Mouse (Mus musculus) common myeloid progenitor, adult 5-6 weeks (primary cell): Measurements from ENCODE around the gene Tbrg4. TPM values are rescaled to one million over a fixed set of nuclear protein-coding genes. Genes with fewer than 3 reads are reported as not detected.

Experiments
- ATAC-seq: replicated peaks from 2 replicates; pipeline ENCODE4 v1.8.0; 2016; ENCODE audit warnings: low read depth, mild to moderate bottlenecking, moderate TSS enrichment, inconsistent platforms; ENCODE audit not compliant: poor library complexity, severe bottlenecking
- total RNA-seq: library from RNA; stranded (forward); fragments of 200-1000, 187-1606 nt; gene quantifications from 2 replicates; pipeline ENCODE4 v1.2.3, GENCODE M21; 2017

The Tbrg4 gene
- total RNA-seq = 33.6 and 73.2 TPM in 2 replicates

- peak; percentile 75 for ATAC-seq
Observed at GRCm38 (mm10) chr11:6625478-6626387, at the start of gene Tbrg4. Gene Tbrg4, minus strand, starts transcription at chr11:6626067.

- no peak for ATAC-seq
Observed at GRCm38 (mm10) chr11:6675402-6675801, 49.5 kb upstream of the Tbrg4 start.

DNA sequence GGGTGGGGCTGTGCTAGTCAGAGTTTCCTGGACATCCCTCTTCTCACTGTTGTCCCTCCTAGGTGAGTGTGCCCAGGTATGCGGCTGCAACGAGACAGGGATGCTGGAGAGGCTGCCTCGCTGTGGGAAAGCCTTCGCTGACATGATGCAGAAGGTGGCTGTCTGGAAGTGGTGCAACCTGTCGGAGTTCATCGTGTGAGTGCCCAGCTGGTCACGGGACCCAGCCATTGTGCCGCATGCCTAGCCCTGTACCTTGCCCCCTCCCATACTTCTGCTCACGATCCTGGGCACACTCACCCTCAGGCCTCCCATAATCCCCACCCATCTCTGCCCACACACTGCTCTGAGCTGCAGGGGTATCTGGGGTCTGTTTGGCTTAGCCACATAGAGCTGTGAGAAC, 48.8 kb upstream of the Tbrg4 start:
- ATAC-seq = no peak

GRCm38 (mm10) chr11:6670826-6671225, 45.0 kb upstream of the Tbrg4 start:
- no peak for ATAC-seq

DNA sequence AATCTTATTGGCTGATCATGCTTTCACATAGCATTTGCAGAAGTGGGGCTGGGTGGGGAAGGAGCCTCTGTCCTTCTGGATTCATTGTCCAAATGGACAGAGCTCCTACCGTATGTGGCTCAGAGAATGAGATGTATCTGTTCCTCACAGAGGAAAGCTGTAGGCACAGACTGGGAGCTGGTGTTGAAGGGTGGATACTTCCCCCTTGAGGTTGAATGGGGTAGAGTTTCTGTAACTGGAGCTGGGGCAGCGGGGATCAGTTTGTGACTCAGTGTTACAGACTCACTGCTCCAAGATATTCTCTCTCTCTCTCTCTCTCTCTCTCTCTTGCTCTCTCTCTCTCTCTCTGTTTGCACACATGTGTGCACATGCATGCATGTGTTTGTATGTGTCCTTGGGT, 44.2 kb upstream of the Tbrg4 start:
- peak; percentile 57; the same call in 1 of the 2 replicates for ATAC-seq

DNA sequence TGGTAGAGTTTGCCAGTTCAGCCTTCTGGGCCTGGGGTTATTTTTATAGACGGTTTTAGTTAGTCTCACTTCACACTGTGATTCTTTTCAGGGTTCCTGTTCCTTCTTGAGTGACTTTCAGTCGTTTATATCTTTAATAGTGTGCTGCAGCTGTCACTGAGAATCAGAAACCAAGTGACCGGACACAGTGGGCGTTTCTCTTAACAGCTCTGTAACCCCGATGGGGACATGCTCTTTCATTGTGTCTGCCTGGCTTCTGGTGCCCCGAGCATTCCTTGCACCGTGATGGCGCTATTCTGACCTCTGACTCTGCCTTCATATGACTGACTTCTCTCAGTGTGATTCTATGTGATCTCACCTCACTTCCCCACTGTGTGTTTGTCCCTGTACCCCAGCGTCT, 43.2 kb upstream of the Tbrg4 start:
- no peak for ATAC-seq

DNA sequence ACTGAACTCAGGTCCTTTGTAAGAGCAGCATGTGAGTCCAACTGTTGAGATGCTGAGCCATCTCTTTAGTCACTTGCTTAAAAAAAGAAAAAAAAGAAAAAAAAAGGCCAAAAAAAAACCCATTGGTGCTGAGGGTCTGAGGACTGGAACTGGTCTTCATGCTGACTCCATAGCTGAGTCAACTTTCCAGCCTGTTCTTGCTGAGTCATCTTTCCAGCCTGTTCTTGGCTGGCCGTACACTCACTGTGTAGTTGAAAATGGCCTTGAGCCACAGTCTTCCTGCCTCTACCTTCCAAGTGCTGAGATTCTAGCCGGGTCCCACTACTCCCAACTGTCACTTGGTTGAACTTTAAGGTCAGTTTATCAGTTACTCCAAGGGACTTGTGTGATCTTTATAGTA, 40.8 kb upstream of the Tbrg4 start:
- no peak for ATAC-seq

DNA sequence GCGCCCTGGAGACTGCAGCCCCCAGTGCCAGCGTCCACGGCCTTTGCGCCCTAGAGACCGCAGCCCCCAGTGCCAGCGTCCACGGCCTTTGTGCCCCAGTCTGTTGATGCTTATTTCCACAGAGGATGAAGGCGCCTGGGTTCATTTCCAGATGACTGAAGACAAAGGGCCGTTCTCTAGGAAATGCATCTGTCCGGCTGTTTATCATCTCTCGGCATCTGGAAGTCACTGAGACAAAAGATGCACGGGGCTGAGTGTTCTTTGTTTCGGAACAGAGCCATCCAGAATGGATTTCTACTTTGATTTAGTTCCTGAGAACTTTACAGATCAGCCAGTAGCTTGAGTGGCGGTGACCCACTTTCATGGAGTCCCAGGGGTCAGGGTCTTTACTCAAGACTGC, 35.3 kb upstream of the Tbrg4 start:
- no peak for ATAC-seq

DNA sequence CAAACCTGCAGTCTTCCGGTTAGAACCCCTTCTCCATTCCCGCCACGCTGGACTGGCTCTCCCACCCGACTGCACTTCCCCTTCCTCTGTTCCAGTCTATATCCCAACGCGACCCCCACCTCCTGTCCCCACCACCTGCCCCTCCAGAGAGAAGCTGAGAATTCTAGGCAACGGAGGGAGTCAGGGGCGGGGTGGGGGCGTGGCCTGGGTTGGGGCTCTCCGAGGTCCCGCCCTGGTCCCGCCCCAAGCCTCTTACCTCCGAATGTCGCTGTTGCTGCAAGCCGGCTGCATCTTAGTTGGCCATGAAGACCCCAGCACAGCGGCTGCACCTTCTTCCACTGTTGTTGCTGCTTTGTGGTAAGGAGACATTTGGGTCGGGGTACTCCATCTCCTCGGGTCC, 32.4 kb upstream of the Tbrg4 start, which contains the start of gene Ramp3:
TSS of gene Ramp3 (plus strand) at position 251 of the 400 bp plus-strand sequence.
- ATAC-seq = peak; percentile 63

GRCm38 (mm10) chr11:6654903-6655302, 29.0 kb upstream of the Tbrg4 start:
- ATAC-seq = peak; percentile 77

DNA sequence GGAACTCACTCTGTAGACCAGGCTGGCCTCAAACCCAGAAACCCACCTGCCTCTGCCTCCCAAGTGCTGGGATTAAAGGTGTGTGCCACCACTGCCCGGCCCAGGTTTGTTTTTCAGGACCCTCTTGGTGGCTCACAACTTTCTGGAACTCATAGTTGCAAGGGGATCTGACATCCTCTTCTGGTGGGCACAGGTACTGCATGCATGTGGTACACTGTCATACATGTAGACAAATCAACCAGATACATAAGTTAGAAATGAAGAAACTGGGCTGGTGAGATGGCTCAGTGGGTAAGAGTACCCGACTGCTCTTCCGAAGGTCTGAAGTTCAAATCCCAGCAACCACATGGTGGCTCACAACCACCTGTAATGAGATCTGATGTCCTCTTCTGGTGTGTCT, 27.1 kb upstream of the Tbrg4 start:
- ATAC-seq = peak; percentile 63; the same call in 1 of the 2 replicates

- no peak for ATAC-seq
Observed at GRCm38 (mm10) chr11:6650519-6650918, 24.7 kb upstream of the Tbrg4 start.

DNA sequence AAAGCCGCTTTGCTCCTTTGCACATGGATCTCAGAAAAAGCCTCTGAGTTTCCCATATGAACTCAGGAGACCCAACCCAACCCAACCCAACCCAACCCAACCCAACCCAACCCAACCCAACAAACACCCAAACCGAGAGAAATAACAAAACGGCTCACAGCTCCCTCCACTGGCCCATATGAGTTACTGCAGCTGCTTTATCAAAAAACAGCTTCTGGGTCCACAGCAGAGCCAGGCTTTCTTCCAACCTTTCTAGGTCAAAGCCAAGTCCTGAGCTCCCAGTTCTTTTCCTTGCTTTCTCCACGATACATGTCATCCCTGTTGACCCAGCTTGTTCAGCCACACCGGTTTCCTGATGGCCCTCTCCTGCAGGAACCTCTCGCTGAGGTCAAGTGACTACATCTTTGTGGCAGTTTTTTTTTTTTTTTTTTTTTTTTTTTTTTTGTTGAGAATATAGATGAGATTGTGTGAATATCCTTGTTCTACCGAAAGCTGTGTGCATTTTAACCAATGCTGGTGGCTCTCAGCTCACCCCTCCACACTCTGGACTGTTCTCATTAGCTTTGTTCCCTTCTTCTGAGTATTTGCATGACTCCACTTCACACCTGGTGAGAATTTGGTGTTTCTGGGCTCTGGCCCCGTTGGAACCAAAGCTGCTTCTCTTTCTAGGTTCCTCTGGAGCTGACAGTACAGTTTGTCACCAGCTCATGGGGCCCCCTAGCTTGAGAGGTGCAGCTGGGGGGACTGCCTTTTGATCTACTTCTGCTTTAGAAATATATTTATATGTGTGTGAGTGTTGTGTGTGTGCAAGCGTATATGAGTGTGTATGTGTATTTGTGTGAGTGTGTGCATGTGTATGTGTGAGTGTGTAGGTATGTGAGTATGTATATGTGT, 22.2 kb upstream of the Tbrg4 start:
- 0 out of 2 replicates have a peak, but pooled peaks have one; percentile 29 for ATAC-seq

- ATAC-seq = no peak
Observed at GRCm38 (mm10) chr11:6644566-6644965, 18.7 kb upstream of the Tbrg4 start.

GRCm38 (mm10) chr11:6639072-6639471, 13.2 kb upstream of the Tbrg4 start:
- ATAC-seq = no peak

DNA sequence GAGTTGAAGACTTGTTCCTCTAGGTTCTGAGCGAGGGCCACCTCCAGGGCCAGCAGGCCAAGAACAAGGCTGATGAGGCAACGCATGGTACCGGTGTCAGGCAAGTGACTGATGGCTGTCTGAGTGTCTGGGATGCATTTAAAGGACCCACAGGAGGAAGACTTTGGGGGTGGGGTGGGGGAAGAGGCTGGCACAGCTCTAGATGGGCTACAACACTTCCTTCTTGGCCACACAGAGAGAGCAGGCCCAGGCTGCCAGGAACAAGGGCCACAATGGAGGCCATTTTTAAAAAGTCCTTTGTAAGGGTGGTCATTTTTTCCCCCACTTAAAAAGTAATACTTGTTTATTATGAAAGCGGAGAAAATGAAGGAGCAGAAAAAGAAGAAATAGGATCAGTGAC, 12.7 kb upstream of the Tbrg4 start, which contains the start of gene Wap:
TSS of gene Wap (minus strand) at position 101 of the 400 bp plus-strand sequence.
- ATAC-seq = no peak

- ATAC-seq = no peak
Observed at GRCm38 (mm10) chr11:6636150-6636549, 10.3 kb upstream of the Tbrg4 start.

- ATAC-seq = no peak
Observed at GRCm38 (mm10) chr11:6629655-6630054, 3.8 kb upstream of the Tbrg4 start.

GRCm38 (mm10) chr11:6628568-6628967, 2.7 kb upstream of the Tbrg4 start:
- ATAC-seq = peak; percentile 28; the same call in 1 of the 2 replicates

DNA sequence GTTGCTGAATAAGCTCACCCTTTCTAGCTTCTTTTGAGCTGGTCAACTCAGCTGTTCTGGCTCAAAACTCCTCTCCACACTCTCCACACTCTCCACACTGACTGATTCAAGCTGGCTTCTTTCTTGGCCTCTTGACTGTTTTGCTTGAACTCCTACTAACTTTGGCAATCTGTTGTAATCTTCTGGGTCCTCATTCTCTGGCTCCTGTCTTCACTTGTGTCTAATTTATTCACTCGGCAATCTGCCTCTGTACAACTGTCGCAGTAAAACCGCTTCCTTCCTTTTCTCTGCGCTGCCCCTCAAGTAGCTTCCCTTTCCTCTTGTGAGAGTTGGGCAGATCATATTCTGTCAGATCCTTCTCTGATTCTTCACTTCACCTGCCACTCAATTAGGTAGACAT, 1.9 kb upstream of the Tbrg4 start:
- peak; percentile 41 for ATAC-seq

DNA sequence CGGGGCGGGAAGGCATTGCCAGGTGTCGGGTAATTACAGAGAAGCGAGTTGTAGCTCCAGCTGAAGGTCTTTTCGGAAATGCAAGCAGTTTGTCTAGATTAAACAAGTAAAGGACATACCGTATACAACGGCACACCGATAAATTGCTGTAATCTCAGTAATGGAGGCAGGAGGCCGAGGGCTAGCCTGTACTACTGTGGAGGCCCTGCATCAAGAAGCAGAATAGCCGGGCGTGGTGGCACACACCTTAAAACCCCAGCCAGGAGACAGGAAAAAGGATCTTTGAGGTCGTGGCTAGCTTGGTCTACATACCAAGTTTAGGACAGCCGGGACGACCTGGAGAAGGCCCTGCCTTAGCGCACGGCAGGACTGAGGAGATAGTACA, 513 bp upstream of the Tbrg4 start:
- ATAC-seq = no peak
